Mouse (Mus musculus) MEL (cell line): ENCODE results near the gene Ak1. TPM values are rescaled to one million over a fixed set of nuclear protein-coding genes. Genes with fewer than 3 reads are reported as not detected.

Experiments
- DNase-seq: peaks from one replicate; pipeline ENCODE4 v3.0.0; 2011; ENCODE audit warnings: low read depth, low spot score
- H3K27ac ChIP-seq: 2 replicates; pipeline ENCODE4 v1.5.1; 2012; ENCODE audit warnings: low read depth, mild to moderate bottlenecking, control low read depth, low read length, moderate library complexity; ENCODE audit not compliant: control insufficient read depth
- H3K27me3 ChIP-seq, 2 experiments: fragments of 150-350 bp in 1 of 2; sonication (generic) in 1 of 2; 2 replicates each; pipeline ENCODE4 v1.6.1; 2012; ENCODE audit warnings: low read length in 2 of 2, mild to moderate bottlenecking in 2 of 2, improper control_type of control experiment in 1 of 2, moderate library complexity in 1 of 2; ENCODE audit not compliant: insufficient read depth in 2 of 2, control insufficient read depth in 1 of 2
- H3K36me3 ChIP-seq, 2 experiments: 2 replicates each; pipeline ENCODE4 v1.6.1; 2012 to 2014; ENCODE audit warnings: low read length in 2 of 2, improper control_type of control experiment in 1 of 2, inconsistent platforms in 1 of 2, mild to moderate bottlenecking in 1 of 2; ENCODE audit not compliant: insufficient read depth in 2 of 2, control insufficient read depth in 1 of 2
- H3K4me1 ChIP-seq, 2 experiments: fragments of 150-350 bp in 1 of 2; sonication (generic) in 1 of 2; 2 replicates each; pipeline ENCODE4 v1.6.1; 2012; ENCODE audit warnings: low read length in 2 of 2, improper control_type of control experiment in 1 of 2, mild to moderate bottlenecking in 1 of 2; ENCODE audit not compliant: insufficient read depth in 2 of 2, control insufficient read depth in 1 of 2
- H3K4me3 ChIP-seq, 2 experiments: fragments of 150-350 bp in 1 of 2; sonication (generic) in 1 of 2; 2 replicates each; pipeline ENCODE4 v1.5.1; 2012; ENCODE audit warnings: low read depth in 2 of 2, low read length in 2 of 2, mild to moderate bottlenecking in 2 of 2, moderate library complexity in 2 of 2, control low read depth in 1 of 2, improper control_type of control experiment in 1 of 2; ENCODE audit not compliant: control insufficient read depth in 1 of 2, insufficient read depth in 1 of 2
- H3K79me2 ChIP-seq: 2 replicates; pipeline ENCODE4 v1.6.1; 2012; ENCODE audit warnings: mild to moderate bottlenecking, low read length, moderate library complexity; ENCODE audit not compliant: control insufficient read depth, poor library complexity, insufficient read depth
- H3K9ac ChIP-seq: 2 replicates; pipeline ENCODE4 v1.6.1; 2012; ENCODE audit warnings: low read depth, mild to moderate bottlenecking, control low read depth, low read length, moderate library complexity; ENCODE audit not compliant: control insufficient read depth, poor library complexity, severe bottlenecking
- H3K9me3 ChIP-seq: fragments of 150-350 bp; sonication (generic); replicated peaks from 2 replicates; pipeline ENCODE4 v1.6.1; 2012; ENCODE audit warnings: mild to moderate bottlenecking, low read length, improper control_type of control experiment, moderate library complexity; ENCODE audit not compliant: insufficient read depth
- CHD2 ChIP-seq: IDR thresholded peaks from 2 replicates; pipeline ENCODE4 v1.6.1; 2011; ENCODE audit warnings: low read length, improper control_type of control experiment
- E2F4 ChIP-seq: IDR thresholded peaks from 2 replicates; pipeline ENCODE4 v1.6.1; 2011; ENCODE audit warnings: low read depth, low read length, improper control_type of control experiment, borderline replicate concordance
- EP300 ChIP-seq, 2 experiments: IDR thresholded peaks; 2 replicates each; pipeline ENCODE4 v1.6.1; 2011; ENCODE audit warnings: improper control_type of control experiment in 2 of 2, low read length in 2 of 2, low read depth in 1 of 2, mild to moderate bottlenecking in 1 of 2
- ETS1 ChIP-seq: IDR thresholded peaks from 2 replicates; pipeline ENCODE4 v1.6.1; 2012; ENCODE audit warnings: low read depth, mild to moderate bottlenecking, inconsistent platforms, low read length, improper control_type of control experiment, moderate library complexity
- GABPA ChIP-seq: IDR thresholded peaks from 2 replicates; pipeline ENCODE4 v1.6.1; 2012; ENCODE audit warnings: low read depth, mild to moderate bottlenecking, inconsistent platforms, low read length, improper control_type of control experiment, moderate library complexity
- HCFC1 ChIP-seq: IDR thresholded peaks from 2 replicates; pipeline ENCODE4 v1.6.1; 2012; ENCODE audit warnings: low read depth, mild to moderate bottlenecking, inconsistent platforms, low read length, improper control_type of control experiment, moderate library complexity
- JUND ChIP-seq: IDR thresholded peaks from 2 replicates; pipeline ENCODE4 v1.6.1; 2011; ENCODE audit warnings: low read depth, mild to moderate bottlenecking, improper control_type of control experiment, low read length
- MAX ChIP-seq: IDR thresholded peaks from 2 replicates; pipeline ENCODE4 v1.6.1; 2011; ENCODE audit warnings: low read length, improper control_type of control experiment
- MEF2A ChIP-seq: IDR thresholded peaks from 2 replicates; pipeline ENCODE4 v1.6.1; 2014; ENCODE audit warnings: low read depth, mild to moderate bottlenecking, inconsistent platforms, low read length, improper control_type of control experiment; ENCODE audit not compliant: poor library complexity, insufficient replicate concordance, severe bottlenecking; ENCODE audit errors: extremely low read depth
- MXI1 ChIP-seq: IDR thresholded peaks from 2 replicates; pipeline ENCODE4 v1.6.1; 2011; ENCODE audit warnings: mild to moderate bottlenecking, low read depth, low read length, improper control_type of control experiment
- NELFE ChIP-seq: IDR thresholded peaks from 2 replicates; pipeline ENCODE4 v1.6.1; 2011; ENCODE audit warnings: low read depth, low read length, improper control_type of control experiment
- POLR2AphosphoS2 ChIP-seq: IDR thresholded peaks from 2 replicates; pipeline ENCODE4 v1.6.1; 2011; ENCODE audit warnings: low read length, improper control_type of control experiment
- POLR2AphosphoS5 ChIP-seq: IDR thresholded peaks from 2 replicates; pipeline ENCODE4 v1.6.1; 2012; ENCODE audit warnings: low read depth, borderline replicate concordance, mild to moderate bottlenecking, inconsistent platforms, low read length, moderate library complexity, mixed read lengths
- RCOR1 ChIP-seq: IDR thresholded peaks from 2 replicates; pipeline ENCODE4 v1.6.1; 2012; ENCODE audit warnings: low read depth, mild to moderate bottlenecking, inconsistent platforms, low read length, improper control_type of control experiment
- SIN3A ChIP-seq: IDR thresholded peaks from 2 replicates; pipeline ENCODE4 v1.6.1; 2012; ENCODE audit warnings: low read length, improper control_type of control experiment, inconsistent platforms
- SMC3 ChIP-seq: IDR thresholded peaks from 2 replicates; pipeline ENCODE4 v1.6.1; 2011; ENCODE audit warnings: low read depth, low read length, improper control_type of control experiment
- TAL1 ChIP-seq: IDR thresholded peaks from 2 replicates; pipeline ENCODE4 v1.6.1; 2012; ENCODE audit warnings: mild to moderate bottlenecking, inconsistent platforms, low read length, moderate library complexity, mixed read lengths
- TCF12 ChIP-seq: IDR thresholded peaks from 2 replicates; pipeline ENCODE4 v1.6.1; 2014; ENCODE audit warnings: low read depth, mild to moderate bottlenecking, inconsistent platforms, low read length, improper control_type of control experiment, moderate library complexity
- UBTF ChIP-seq: IDR thresholded peaks from 2 replicates; pipeline ENCODE4 v1.6.1; 2012; ENCODE audit warnings: low read depth, mild to moderate bottlenecking, inconsistent platforms, low read length, improper control_type of control experiment, moderate library complexity, borderline replicate concordance; ENCODE audit not compliant: insufficient read depth
- USF1 ChIP-seq: IDR thresholded peaks from 2 replicates; pipeline ENCODE4 v1.6.1; 2014; ENCODE audit warnings: low read depth, mild to moderate bottlenecking, inconsistent platforms, low read length, improper control_type of control experiment, moderate library complexity
- ZC3H11A ChIP-seq: IDR thresholded peaks from 2 replicates; pipeline ENCODE4 v1.6.1; 2012; ENCODE audit warnings: low read depth, mild to moderate bottlenecking, inconsistent platforms, low read length, improper control_type of control experiment
- ZKSCAN1 ChIP-seq: IDR thresholded peaks from 2 replicates; pipeline ENCODE4 v1.6.1; 2012; ENCODE audit warnings: low read depth, mild to moderate bottlenecking, inconsistent platforms, low read length, improper control_type of control experiment, moderate library complexity
- ZMIZ1 ChIP-seq: IDR thresholded peaks from 2 replicates; pipeline ENCODE4 v1.6.1; 2012; ENCODE audit warnings: low read depth, mild to moderate bottlenecking, inconsistent platforms, low read length, improper control_type of control experiment, moderate library complexity
- polyA plus RNA-seq, 2 experiments: library from polyadenylated mRNA; stranded (reverse) in 1 of 2; unstranded in 1 of 2; fragments of >175 nt in 1 of 2; fragments of >200 nt in 1 of 2; gene quantifications; 2 replicates each; pipeline versions ENCODE4 v1.2.1 to v1.2.4; 2012; ENCODE audit warnings: low replicate concordance in 2 of 2, low read depth in 1 of 2; ENCODE audit not compliant: insufficient read length in 2 of 2, insufficient read depth in 1 of 2, missing spikeins in 1 of 2
- total RNA-seq: library from RNA; depleted of rRNA; stranded (reverse); fragments of 300-350 nt; gene quantifications from 2 replicates; pipeline ENCODE4 v1.2.3, GENCODE M21; 2012

Ak1 gene
- total and polyA plus RNA-seq, 3 experiments = 0.12 to 0.13 TPM; not detected in 1

GRCm38 (mm10) chr2:32667775-32668174 lies 46.2 kb downstream of the Ak1 start:
- Histone ChIP-seq H3K4me3 (no peak overlapping the region), H3K9ac (no peak overlapping the region), H3K79me2 (no peaks in the 10 kb centered on the region), H3K9me3 (no peaks in the 10 kb centered on the region), H3K27me3 (no peaks in the 10 kb centered on the region), H3K27ac (no peak overlapping the region), H3K4me1 (no peaks in the 10 kb centered on the region), H3K36me3 (no peaks in the 10 kb centered on the region)
- TF ChIP-seq POLR2AphosphoS2 (no peak), E2F4 (no peak), TAL1 (no peak), SIN3A (no peak), ETS1 (no peak), UBTF (no peak), MXI1 (no peak), SMC3 (no peak), GABPA (no peak), ZMIZ1 (no peak), ZKSCAN1 (no peak), EP300 (IDR thresholded peaks at IDR 0.05; ENCODE audit: low read depth in 1 of 2, low read length in 2 of 2) (no peak), CHD2 (no peak), ZC3H11A (no peak), TCF12 (no peak), MAX (no peak), HCFC1 (no peak), POLR2AphosphoS5 (no peak), MEF2A (no peak)
- no peak for DNase-seq

DNA sequence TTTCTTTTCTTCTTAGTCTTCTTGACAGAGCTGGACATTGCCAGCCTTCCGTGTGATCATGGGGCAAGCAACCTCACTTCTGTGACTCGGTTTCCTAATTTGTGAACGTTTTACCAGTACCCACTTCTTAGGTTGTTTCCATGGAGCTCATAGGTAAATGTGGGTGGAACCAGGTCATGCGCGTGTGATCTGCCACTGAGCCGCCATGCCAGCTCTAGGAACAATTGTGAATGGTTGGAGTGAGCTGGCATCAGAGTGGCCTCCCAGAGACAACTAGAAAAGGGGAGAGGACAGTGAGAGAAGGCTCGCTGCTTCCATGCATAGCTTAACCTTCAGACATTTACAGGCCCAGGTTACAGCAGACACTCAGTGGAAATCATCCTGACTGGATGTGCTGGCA lies 46.6 kb downstream of the Ak1 start:
- no peak overlapping the region for H3K9ac ChIP-seq
- H3K27me3 ChIP-seq = no peaks in the 10 kb centered on the region
- no peaks in the 10 kb centered on the region for H3K79me2 ChIP-seq
- no peaks in the 10 kb centered on the region for H3K4me1 ChIP-seq
- no peaks in the 10 kb centered on the region for H3K36me3 ChIP-seq
- H3K4me3 ChIP-seq = no peak overlapping the region
- H3K9me3 ChIP-seq = no peaks in the 10 kb centered on the region
- H3K27ac ChIP-seq = no peak overlapping the region
- DNase-seq = no peak
- TF ChIP-seq RCOR1 = no peak
- TF ChIP-seq JUND = no peak
- TF ChIP-seq NELFE = no peak
- TF ChIP-seq USF1 = no peak
- TF ChIP-seq ZC3H11A = no peak
- no peak for TF ChIP-seq MAX
